Mouse (Mus musculus) layer of hippocampus, adult 6 months (tissue): ENCODE results near the gene Dmc1. TPM values are rescaled to one million over a fixed set of nuclear protein-coding genes. Genes with fewer than 3 reads are reported as not detected.

Source experiments
- long read RNA-seq, 2 experiments: library from polyadenylated mRNA; unstranded; transcript quantifications; one replicate each; pipeline ENCODE4 v2.0.0; 2019 to 2020
- microRNA-seq: library from miRNA; unstranded; fragments of <30 nt; microRNA quantifications from one replicate; pipeline ENCODE4 v1.2.0, GENCODE M21; 2020
- polyA plus RNA-seq: library from polyadenylated mRNA; unstranded; fragments of <200 nt; fragmentation: Nextera tagmentation; gene quantifications from 2 replicates; pipeline ENCODE4 v1.2.3, GENCODE M21; 2021

Dmc1 gene
- polyA plus RNA-seq, result not detected in 2 replicates
- long read RNA-seq, experiment 1, partial matches to known transcripts, result 0 of 1 reads
- long read RNA-seq, experiment 1, other reads (novel, unspliced or antisense), result 1 of 1 reads
- long read RNA-seq, experiment 2, result 0 reads

DNA sequence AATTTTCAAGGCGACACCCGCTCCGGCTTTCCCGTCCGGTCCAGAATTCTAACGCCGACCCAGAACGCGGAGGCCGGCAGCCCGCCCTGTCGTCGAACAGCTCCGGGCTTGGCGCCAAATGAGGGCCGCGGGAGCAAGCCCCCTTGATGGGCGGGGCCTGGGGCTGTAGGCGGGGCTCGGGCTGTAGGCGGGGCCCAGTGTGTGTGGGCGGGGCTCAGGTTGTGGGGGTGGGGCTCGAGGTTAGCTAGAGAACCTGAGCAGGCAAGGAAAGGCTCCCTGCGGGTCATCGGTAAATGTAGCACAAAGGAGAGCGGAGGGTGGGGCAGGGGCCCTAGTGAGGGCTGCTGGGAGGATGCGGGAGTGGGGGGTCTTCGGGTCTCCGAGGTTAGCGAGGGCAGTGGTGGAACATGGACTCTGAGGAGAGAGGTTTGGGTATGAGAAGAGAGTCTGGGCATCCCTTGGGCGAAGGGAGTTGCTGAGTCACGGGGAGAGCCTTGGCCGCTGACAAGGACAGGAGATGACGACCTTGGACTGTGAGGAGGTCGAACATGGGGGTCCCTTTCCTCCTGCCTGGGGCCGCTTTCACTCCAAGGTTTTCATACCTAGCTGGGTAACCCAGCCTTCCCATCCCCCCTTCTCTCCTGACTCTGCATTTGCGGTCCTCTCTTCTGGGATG, at the start of gene Dmc1:
Gene Dmc1, minus strand, starts transcription at position 120 of the 676 bp plus-strand sequence.

GRCm38 (mm10) chr15:79546410-79547288, 58.3 kb downstream of the Dmc1 start, which contains the start of gene Ddx17:
Ddx17 (minus strand) TSS chr15:79546741.

GRCm38 (mm10) chr15:79516171-79517096, 88.5 kb downstream of the Dmc1 start, which contains the start of gene Kdelr3:
Kdelr3 (plus strand) TSS chr15:79516411.

Small RNA genes within 50 kb of the gene (microRNA-seq; reads per million reads assigned to microRNA genes)
- not detected for gene Gm27903

Other genes with a start within 250 kb of the Dmc1 start
- gene Tmem184b, start 201.5 kb downstream of the Dmc1 start, polyA plus RNA-seq, result 72.2 and 91.2 TPM in 2 replicates
- gene Csnk1e, start 149.5 kb downstream of the Dmc1 start, polyA plus RNA-seq, result 26.7 and 27.5 TPM in 2 replicates
- gene Kcnj4, start 99.9 kb downstream of the Dmc1 start, polyA plus RNA-seq, result 2.4 and 3.0 TPM in 2 replicates
- gene Kdelr3, start 88.7 kb downstream of the Dmc1 start, polyA plus RNA-seq, result 1.2 and 2.1 TPM in 2 replicates
- 12.5 and 12.6 TPM in 2 replicates for gene Ddx17, start 58.4 kb downstream of the Dmc1 start, polyA plus RNA-seq
- 0.62 and 0.80 TPM in 2 replicates for gene Fam227a, start 53.8 kb upstream of the Dmc1 start, polyA plus RNA-seq
- 68.4 and 69.4 TPM in 2 replicates for gene Cby1, start 54.1 kb upstream of the Dmc1 start, polyA plus RNA-seq
- gene Tomm22, start 65.8 kb upstream of the Dmc1 start, polyA plus RNA-seq, result 165 and 171 TPM in 2 replicates
- gene Josd1, start 82.8 kb upstream of the Dmc1 start, polyA plus RNA-seq, result 5.0 and 5.2 TPM in 2 replicates
- 10.0 and 12.3 TPM in 2 replicates for gene Gtpbp1, start 85.7 kb upstream of the Dmc1 start, polyA plus RNA-seq
- 8.1 and 9.3 TPM in 2 replicates for gene Sun2, start 137.4 kb upstream of the Dmc1 start, polyA plus RNA-seq
- 123 and 139 TPM in 2 replicates for gene Dnal4, start 172.7 kb upstream of the Dmc1 start, polyA plus RNA-seq
- 90.1 and 132 TPM in 2 replicates for gene Nptxr, start 199.7 kb upstream of the Dmc1 start, polyA plus RNA-seq
- gene Npcd, start 229.1 kb upstream of the Dmc1 start, polyA plus RNA-seq, result 3.5 and 35.6 TPM in 2 replicates
- 44.2 and 51.6 TPM in 2 replicates for gene Cbx6, start 229.6 kb upstream of the Dmc1 start, polyA plus RNA-seq